Mouse (Mus musculus): ENCODE data around the gene Lix1l. TPM values are rescaled to one million over a fixed set of nuclear protein-coding genes. Genes with fewer than 3 reads are reported as not detected.

The Lix1l gene
- polyA plus RNA-seq, 1 experiment from 2014 or later = 6.4 TPM

DNA sequence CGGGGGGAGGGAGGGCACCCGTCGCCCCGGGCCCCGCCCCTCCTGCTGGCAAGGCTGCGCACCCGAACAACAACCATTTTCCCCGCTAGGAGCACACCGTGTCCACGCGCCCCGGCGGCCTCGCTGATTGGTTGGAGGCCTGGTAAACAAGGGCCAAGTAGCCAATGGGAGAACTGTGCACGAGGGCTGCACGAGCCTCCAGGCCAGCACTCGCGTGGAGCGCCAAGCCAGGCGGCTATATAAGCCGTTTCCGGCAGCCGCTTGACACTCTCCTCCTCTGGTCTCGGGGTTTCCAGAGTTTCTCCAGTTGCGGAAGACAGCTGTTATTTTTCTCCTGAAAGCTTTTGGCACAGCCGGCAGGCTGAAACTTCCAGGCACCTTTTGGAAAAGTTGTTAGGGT is 43.3 kb upstream of the Lix1l start, which contains the start of gene Txnip:
Txnip (plus strand) TSS at position 264 of the 400 bp plus-strand sequence.
- peak within 1 kb of the TSS; percentile 86 for H3K9ac ChIP-seq (ENCODE audit: low read depth, low read length)
- peak within 1 kb of the TSS; percentile 90 for H3K4me2 ChIP-seq
- H3K36me3 ChIP-seq (ENCODE audit: control insufficient read depth, insufficient read depth, low read length) = peaks cover 18% of the 10 kb centered on the region
- WGBS (ENCODE audit: insufficient replicate concordance) = under 1% methylated on average over 25 of the region's 26 CpGs
- H3K27ac ChIP-seq (ENCODE audit: low read depth, low read length) = peak within 1 kb of the TSS; percentile 94
- H3K27me3 ChIP-seq (ENCODE audit: control insufficient read depth, insufficient read depth, low read length) = no peaks in the 10 kb centered on the region
- ATAC-seq (replicated peaks; ENCODE audit: insufficient number of reproducible peaks, low FRiP score, low TSS enrichment) = peak; percentile 99
- H3K9me3 ChIP-seq (replicated peaks; ENCODE audit: control insufficient read depth, low read length) = no peaks in the 10 kb centered on the region
- H3K4me3 ChIP-seq (ENCODE audit: low read depth, low read length) = peak within 1 kb of the TSS; percentile 70
- peaks cover 31% of the 10 kb centered on the region for H3K4me1 ChIP-seq (ENCODE audit: control insufficient read depth, insufficient read depth, low read length)

DNA sequence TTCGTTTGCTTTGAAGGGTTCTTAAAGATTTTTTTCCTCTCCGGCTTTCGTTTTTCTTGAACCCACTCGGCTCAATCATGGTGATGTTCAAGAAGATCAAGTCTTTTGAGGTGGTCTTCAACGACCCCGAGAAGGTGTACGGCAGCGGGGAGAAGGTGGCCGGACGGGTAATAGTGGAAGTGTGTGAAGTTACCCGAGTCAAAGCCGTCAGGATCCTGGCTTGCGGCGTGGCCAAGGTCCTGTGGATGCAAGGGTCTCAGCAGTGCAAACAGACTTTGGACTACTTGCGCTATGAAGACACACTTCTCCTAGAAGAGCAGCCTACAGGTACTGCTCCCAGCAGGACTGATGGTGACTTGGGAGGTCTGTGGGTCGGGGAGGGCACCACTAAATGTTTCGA is 42.8 kb upstream of the Lix1l start:
- Histone ChIP-seq H3K4me1 (ENCODE audit: control insufficient read depth, insufficient read depth, low read length) (peaks cover 31% of the 10 kb centered on the region), H3K36me3 (ENCODE audit: control insufficient read depth, insufficient read depth, low read length) (peaks cover 18% of the 10 kb centered on the region), H3K9ac (ENCODE audit: low read depth, low read length) (peak overlapping the region; percentile 86), H3K9me3 (replicated peaks; ENCODE audit: control insufficient read depth, low read length) (no peaks in the 10 kb centered on the region), H3K27ac (ENCODE audit: low read depth, low read length) (peak overlapping the region; percentile 94), H3K27me3 (ENCODE audit: control insufficient read depth, insufficient read depth, low read length) (no peaks in the 10 kb centered on the region), H3K4me2 (peak overlapping the region; percentile 90), H3K4me3 (ENCODE audit: low read depth, low read length) (peak overlapping the region; percentile 70)
- no peak for ATAC-seq (replicated peaks; ENCODE audit: insufficient number of reproducible peaks, low FRiP score, low TSS enrichment)
- 1% methylated on average over 17 of the region's 17 CpGs for WGBS (ENCODE audit: insufficient replicate concordance)

DNA sequence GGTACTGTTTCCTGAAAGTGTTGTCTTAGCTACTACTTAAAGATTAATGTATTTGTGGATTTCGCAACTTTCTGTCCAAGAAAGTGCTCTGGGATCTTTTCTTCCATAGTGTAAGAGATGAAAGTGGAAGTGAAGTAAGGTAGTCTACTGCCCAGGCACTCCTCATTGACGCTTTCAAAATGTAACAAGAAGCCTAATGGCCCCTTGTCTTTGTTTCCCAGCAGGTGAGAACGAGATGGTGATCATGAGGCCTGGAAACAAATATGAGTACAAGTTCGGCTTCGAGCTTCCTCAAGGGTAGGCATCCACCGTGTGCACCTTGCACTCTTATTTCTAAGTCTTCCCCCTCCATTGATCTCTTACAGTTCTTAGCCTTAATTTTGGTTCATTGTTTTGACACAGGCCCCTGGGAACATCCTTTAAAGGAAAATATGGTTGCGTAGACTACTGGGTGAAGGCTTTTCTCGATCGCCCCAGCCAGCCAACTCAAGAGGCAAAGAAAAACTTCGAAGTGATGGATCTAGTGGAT is 42.2 kb upstream of the Lix1l start:
- H3K27ac ChIP-seq (ENCODE audit: low read depth, low read length) = peak overlapping the region; percentile 94
- H3K27me3 ChIP-seq (ENCODE audit: control insufficient read depth, insufficient read depth, low read length) = no peaks in the 10 kb centered on the region
- no peak for ATAC-seq (replicated peaks; ENCODE audit: insufficient number of reproducible peaks, low FRiP score, low TSS enrichment)
- H3K4me2 ChIP-seq = peak overlapping the region; percentile 90
- H3K4me1 ChIP-seq (ENCODE audit: control insufficient read depth, insufficient read depth, low read length) = peaks cover 31% of the 10 kb centered on the region
- H3K9ac ChIP-seq (ENCODE audit: low read depth, low read length) = peak overlapping the region; percentile 86
- H3K36me3 ChIP-seq (ENCODE audit: control insufficient read depth, insufficient read depth, low read length) = peaks cover 18% of the 10 kb centered on the region
- peak overlapping the region; percentile 70 for H3K4me3 ChIP-seq (ENCODE audit: low read depth, low read length)
- 31% methylated on average over 10 of the region's 10 CpGs for WGBS (ENCODE audit: insufficient replicate concordance)
- no peaks in the 10 kb centered on the region for H3K9me3 ChIP-seq (replicated peaks; ENCODE audit: control insufficient read depth, low read length)

DNA sequence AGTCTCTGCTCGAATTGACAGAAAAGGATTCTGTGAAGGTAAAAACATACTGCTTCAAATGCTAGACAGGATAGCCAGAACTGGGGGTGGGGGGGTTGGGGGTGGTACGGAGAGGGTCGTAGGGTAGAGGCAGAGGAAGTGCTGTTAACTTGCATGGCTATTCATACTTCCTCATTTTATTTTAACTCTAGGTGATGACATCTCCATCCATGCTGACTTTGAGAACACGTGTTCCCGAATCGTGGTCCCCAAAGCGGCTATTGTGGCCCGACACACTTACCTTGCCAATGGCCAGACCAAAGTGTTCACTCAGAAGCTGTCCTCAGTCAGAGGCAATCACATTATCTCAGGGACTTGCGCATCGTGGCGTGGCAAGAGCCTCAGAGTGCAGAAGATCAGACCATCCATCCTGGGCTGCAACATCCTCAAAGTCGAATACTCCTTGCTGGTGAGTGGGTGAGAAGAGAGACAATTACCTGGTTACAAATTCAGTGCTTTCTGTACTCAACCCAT is 41.5 kb upstream of the Lix1l start:
- peak overlapping the region; percentile 94 for H3K27ac ChIP-seq (ENCODE audit: low read depth, low read length)
- H3K27me3 ChIP-seq (ENCODE audit: control insufficient read depth, insufficient read depth, low read length) = no peaks in the 10 kb centered on the region
- peaks cover 36% of the 10 kb centered on the region for H3K4me1 ChIP-seq (ENCODE audit: control insufficient read depth, insufficient read depth, low read length)
- H3K4me3 ChIP-seq (ENCODE audit: low read depth, low read length) = peak overlapping the region; percentile 70
- no peaks in the 10 kb centered on the region for H3K9me3 ChIP-seq (replicated peaks; ENCODE audit: control insufficient read depth, low read length)
- peaks cover 18% of the 10 kb centered on the region for H3K36me3 ChIP-seq (ENCODE audit: control insufficient read depth, insufficient read depth, low read length)
- no peak for ATAC-seq (replicated peaks; ENCODE audit: insufficient number of reproducible peaks, low FRiP score, low TSS enrichment)
- WGBS (ENCODE audit: insufficient replicate concordance) = 50% methylated on average over 12 of the region's 12 CpGs
- H3K9ac ChIP-seq (ENCODE audit: low read depth, low read length) = peak overlapping the region; percentile 86
- H3K4me2 ChIP-seq = peak overlapping the region; percentile 90

DNA sequence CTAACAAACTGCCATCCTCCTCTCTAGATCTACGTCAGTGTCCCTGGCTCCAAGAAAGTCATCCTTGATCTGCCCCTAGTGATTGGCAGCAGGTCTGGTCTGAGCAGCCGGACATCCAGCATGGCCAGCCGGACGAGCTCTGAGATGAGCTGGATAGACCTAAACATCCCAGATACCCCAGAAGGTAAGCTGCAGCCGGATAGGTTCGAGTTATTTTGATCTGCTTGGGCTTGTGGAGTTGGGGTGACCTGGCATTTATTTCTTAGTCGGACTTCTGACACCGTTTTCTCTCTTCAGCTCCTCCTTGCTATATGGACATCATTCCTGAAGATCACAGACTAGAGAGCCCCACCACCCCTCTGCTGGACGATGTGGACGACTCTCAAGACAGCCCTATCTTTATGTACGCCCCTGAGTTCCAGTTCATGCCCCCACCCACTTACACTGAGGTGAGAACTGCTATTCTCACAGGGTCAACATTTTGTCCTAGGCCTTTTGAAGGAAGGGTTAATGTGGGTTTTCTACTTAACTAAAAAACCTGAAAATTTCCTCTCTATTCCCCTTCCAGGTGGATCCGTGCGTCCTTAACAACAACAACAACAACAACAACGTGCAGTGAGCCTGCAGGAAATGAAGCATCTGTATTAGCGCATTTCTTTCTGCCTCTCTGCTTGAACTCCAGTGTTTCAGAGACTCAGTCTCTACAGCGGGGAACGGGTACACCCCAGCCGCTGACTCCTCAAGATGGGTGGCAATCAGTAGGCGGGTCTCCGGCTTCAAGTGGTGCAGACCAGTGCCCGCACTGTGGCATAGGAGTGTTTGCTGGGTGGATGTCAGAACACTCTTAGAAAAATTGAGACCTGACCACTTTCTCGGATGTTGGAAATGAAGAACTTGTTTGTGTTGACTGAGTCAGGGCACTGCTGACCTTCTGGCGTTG is 40.8 kb upstream of the Lix1l start:
- H3K36me3 ChIP-seq (ENCODE audit: control insufficient read depth, insufficient read depth, low read length) = peaks cover 18% of the 10 kb centered on the region
- ATAC-seq (replicated peaks; ENCODE audit: insufficient number of reproducible peaks, low FRiP score, low TSS enrichment) = no peak
- no peaks in the 10 kb centered on the region for H3K9me3 ChIP-seq (replicated peaks; ENCODE audit: control insufficient read depth, low read length)
- peak overlapping the region; percentile 90 for H3K4me2 ChIP-seq
- H3K27me3 ChIP-seq (ENCODE audit: control insufficient read depth, insufficient read depth, low read length) = no peaks in the 10 kb centered on the region
- H3K9ac ChIP-seq (ENCODE audit: low read depth, low read length) = peak overlapping the region; percentile 86
- WGBS (ENCODE audit: insufficient replicate concordance) = 68% methylated on average over 23 of the region's 23 CpGs
- peak overlapping the region; percentile 70 for H3K4me3 ChIP-seq (ENCODE audit: low read depth, low read length)
- peaks cover 36% of the 10 kb centered on the region for H3K4me1 ChIP-seq (ENCODE audit: control insufficient read depth, insufficient read depth, low read length)
- H3K27ac ChIP-seq (ENCODE audit: low read depth, low read length) = peak overlapping the region; percentile 94

DNA sequence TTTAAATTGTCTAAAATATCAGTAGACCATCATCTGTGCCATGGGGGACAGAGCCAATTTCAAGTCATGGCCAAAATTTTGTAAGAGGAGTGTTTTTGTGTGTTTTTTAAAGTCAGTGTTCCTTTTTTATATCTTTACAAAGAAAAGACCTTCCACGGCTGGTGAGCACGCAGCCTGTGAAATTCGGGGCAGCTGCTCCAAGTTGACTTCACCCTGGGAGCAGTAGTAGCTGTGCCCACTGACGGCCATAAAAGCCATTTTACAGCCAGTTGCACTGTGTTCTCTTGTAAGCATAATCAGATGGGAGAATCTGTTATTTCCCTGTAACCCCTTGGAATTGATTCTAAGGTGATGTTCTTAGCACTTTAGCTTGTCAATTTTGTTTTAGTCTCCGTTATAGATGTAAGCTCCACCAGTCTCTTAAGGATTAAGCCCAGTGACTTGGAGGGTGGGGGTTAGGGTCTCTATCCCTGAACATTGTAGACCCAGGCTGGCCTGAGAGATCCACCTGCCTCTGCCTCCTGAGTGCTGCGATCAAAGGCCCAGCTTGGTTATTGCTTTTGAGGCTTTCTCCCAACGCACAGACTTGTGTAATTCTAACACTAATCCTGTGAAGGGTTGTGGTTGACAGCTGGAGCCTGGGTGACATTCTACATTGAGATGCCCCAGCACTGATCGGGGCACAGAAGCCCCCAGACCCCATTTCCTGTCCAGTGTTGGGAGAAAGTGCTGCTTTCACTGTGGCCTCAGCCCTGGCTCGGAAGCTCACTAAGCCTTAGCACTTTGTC is 39.9 kb upstream of the Lix1l start:
- peak overlapping the region; percentile 46 for H3K27ac ChIP-seq (ENCODE audit: low read depth, low read length)
- H3K9ac ChIP-seq (ENCODE audit: low read depth, low read length) = peak overlapping the region; percentile 86
- H3K36me3 ChIP-seq (ENCODE audit: control insufficient read depth, insufficient read depth, low read length) = peaks cover 18% of the 10 kb centered on the region
- peaks cover 29% of the 10 kb centered on the region for H3K4me1 ChIP-seq (ENCODE audit: control insufficient read depth, insufficient read depth, low read length)
- H3K4me3 ChIP-seq (ENCODE audit: low read depth, low read length) = peak overlapping the region; percentile 70
- no peak for ATAC-seq (replicated peaks; ENCODE audit: insufficient number of reproducible peaks, low FRiP score, low TSS enrichment)
- WGBS (ENCODE audit: insufficient replicate concordance) = 77% methylated on average over 9 of the region's 9 CpGs
- peak overlapping the region; percentile 90 for H3K4me2 ChIP-seq
- H3K27me3 ChIP-seq (ENCODE audit: control insufficient read depth, insufficient read depth, low read length) = no peaks in the 10 kb centered on the region
- no peaks in the 10 kb centered on the region for H3K9me3 ChIP-seq (replicated peaks; ENCODE audit: control insufficient read depth, low read length)

DNA sequence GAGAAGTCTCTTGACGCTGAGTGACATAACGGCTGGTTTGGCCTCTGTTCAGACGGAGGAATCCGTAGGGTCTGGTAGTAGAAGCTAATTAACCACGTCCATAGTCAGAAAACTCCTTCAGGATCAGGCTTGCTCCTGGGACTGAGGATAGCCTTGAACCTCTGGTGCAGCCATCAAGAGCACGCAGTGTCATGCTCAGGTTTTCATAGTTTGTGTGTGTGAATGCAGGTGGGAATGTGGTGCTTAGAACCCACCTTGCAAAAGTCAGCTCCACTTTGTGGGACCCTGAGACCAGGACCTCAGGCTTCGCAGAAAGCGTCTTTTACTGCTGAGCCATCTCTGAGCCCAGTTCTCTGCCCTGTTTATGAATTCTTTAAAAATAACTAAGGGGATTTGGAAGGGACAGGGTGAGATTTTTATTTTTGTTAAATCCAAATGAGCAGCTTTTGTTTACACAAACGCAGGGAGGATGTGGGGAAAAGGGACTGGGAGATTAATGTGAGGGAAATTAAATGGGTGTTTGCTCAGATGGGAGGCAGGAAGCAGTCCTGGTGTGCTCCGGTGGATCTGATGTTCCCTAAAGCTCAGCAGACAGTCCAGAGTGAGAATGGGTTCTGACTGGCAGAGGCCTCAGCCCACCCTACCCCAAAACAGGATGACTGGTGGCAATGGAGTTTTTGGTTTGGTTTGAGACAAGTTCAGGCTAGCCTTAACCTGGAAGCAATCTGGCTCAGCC is 38.8 kb upstream of the Lix1l start:
- H3K27ac ChIP-seq (ENCODE audit: low read depth, low read length) = peak overlapping the region; percentile 46
- no peaks in the 10 kb centered on the region for H3K9me3 ChIP-seq (replicated peaks; ENCODE audit: control insufficient read depth, low read length)
- WGBS (ENCODE audit: insufficient replicate concordance) = 56% methylated on average over 10 of the region's 10 CpGs
- no peak for ATAC-seq (replicated peaks; ENCODE audit: insufficient number of reproducible peaks, low FRiP score, low TSS enrichment)
- H3K4me1 ChIP-seq (ENCODE audit: control insufficient read depth, insufficient read depth, low read length) = peaks cover 29% of the 10 kb centered on the region
- peak overlapping the region; percentile 13; the same call in 1 of the 2 replicates for H3K4me3 ChIP-seq (ENCODE audit: low read depth, low read length)
- H3K9ac ChIP-seq (ENCODE audit: low read depth, low read length) = peak overlapping the region; percentile 31; the same call in 1 of the 2 replicates
- peak overlapping the region; percentile 90 for H3K4me2 ChIP-seq
- peaks cover 18% of the 10 kb centered on the region for H3K36me3 ChIP-seq (ENCODE audit: control insufficient read depth, insufficient read depth, low read length)
- H3K27me3 ChIP-seq (ENCODE audit: control insufficient read depth, insufficient read depth, low read length) = no peaks in the 10 kb centered on the region

All from heart, embryonic 11.5 days (tissue).